Mouse (Mus musculus) cortical plate, adult 2 months (tissue): ENCODE data around the gene Ddx27.

Experiments
- CTCF ChIP-seq: fragments of 200-500 bp; IDR thresholded peaks from 2 replicates; pipeline ENCODE4 v1.5.1; 2011; ENCODE audit warnings: mild to moderate bottlenecking, control low read depth, low read length; ENCODE audit not compliant: insufficient read depth; ENCODE audit errors: extremely low read depth
- POLR2A ChIP-seq: fragments of 200-500 bp; IDR thresholded peaks from 2 replicates; pipeline ENCODE4 v1.6.1; 2011; ENCODE audit warnings: mild to moderate bottlenecking, low read length, control low read depth; ENCODE audit not compliant: insufficient read depth; ENCODE audit errors: extremely low read depth

GRCm38 (mm10) chr2:167079535-167080257 is 64.7 kb downstream of the Ddx27 start:
- TF ChIP-seq POLR2A (no peak), CTCF (no peak)
